Mouse (Mus musculus) layer of hippocampus, postnatal 10 days (tissue): ENCODE data around the gene Zfp408. TPM values are rescaled to one million over a fixed set of nuclear protein-coding genes. Genes with fewer than 3 reads are reported as not detected.
A peak's percentile ranks its signal among the peaks of the same experiment; 100 is the strongest.

Experiments
- DNase-seq, 2 experiments: peaks; one replicate each; pipeline ENCODE4 v3.0.0; 2021; ENCODE audit warnings: low spot score in 2 of 2
- long read RNA-seq: library from polyadenylated mRNA; stranded (forward); transcript quantifications from one replicate; pipeline ENCODE4 v2.0.0, GENCODE M21; 2023
- total RNA-seq, 2 experiments: library from RNA; stranded (reverse); gene quantifications; 2 replicates each; pipeline ENCODE4 v1.2.3; 2021

Gene Zfp408
- total RNA-seq: 10 to 100 TPM; 15.1 to 17.0 TPM
- long read RNA-seq, partial matches to known transcripts: 0 of 5 reads
- long read RNA-seq, other reads (novel, unspliced or antisense): 5 of 5 reads

- DNase-seq: peak; percentile 97 to 98
These were observed at the start of gene Zfp408, which contains the start of gene Arhgap1 for GRCm38 (mm10) chr2:91649553-91650359. Gene Zfp408, minus strand, starts transcription at chr2:91649791. Gene Arhgap1, plus strand, starts transcription at chr2:91649860.

GRCm38 (mm10) chr2:91699225-91699624 is 49.6 kb upstream of the Zfp408 start:
- DNase-seq: no peak

GRCm38 (mm10) chr2:91696225-91696590 is 46.6 kb upstream of the Zfp408 start:
- no peak for DNase-seq

GRCm38 (mm10) chr2:91695436-91696224 is 46.0 kb upstream of the Zfp408 start:
- DNase-seq: no peak

GRCm38 (mm10) chr2:91689452-91689851 is 39.9 kb upstream of the Zfp408 start:
- peak; percentile 44 to 46 for DNase-seq

GRCm38 (mm10) chr2:91683919-91684318 is 34.3 kb upstream of the Zfp408 start:
- DNase-seq: no peak

- peak; percentile 65 to 68 for DNase-seq
These were observed 33.3 kb upstream of the Zfp408 start for GRCm38 (mm10) chr2:91682850-91683249.

GRCm38 (mm10) chr2:91676961-91677360 is 27.4 kb upstream of the Zfp408 start:
- no peak for DNase-seq

GRCm38 (mm10) chr2:91676420-91676819 is 26.8 kb upstream of the Zfp408 start:
- no peak for DNase-seq

- peak; percentile 42 to 50 for DNase-seq
These were observed 25.3 kb upstream of the Zfp408 start for GRCm38 (mm10) chr2:91674895-91675294.

GRCm38 (mm10) chr2:91673587-91673986 is 24.0 kb upstream of the Zfp408 start:
- no peak for DNase-seq

GRCm38 (mm10) chr2:91670038-91670437 is 20.4 kb upstream of the Zfp408 start:
- no peak for DNase-seq

- no peak for DNase-seq
These were observed 19.7 kb upstream of the Zfp408 start for GRCm38 (mm10) chr2:91669326-91669725.

- DNase-seq: no peak
These were observed 18.2 kb upstream of the Zfp408 start for GRCm38 (mm10) chr2:91667747-91668146.

GRCm38 (mm10) chr2:91666386-91666910 is 16.9 kb upstream of the Zfp408 start:
- no peak for DNase-seq

GRCm38 (mm10) chr2:91664780-91665179 is 15.2 kb upstream of the Zfp408 start:
- DNase-seq: no peak

- DNase-seq: no peak
These were observed 11.4 kb upstream of the Zfp408 start for GRCm38 (mm10) chr2:91660981-91661380.

- DNase-seq: no peak
These were observed 10.1 kb upstream of the Zfp408 start for GRCm38 (mm10) chr2:91659657-91660056.

- no peak for DNase-seq
These were observed 7.2 kb upstream of the Zfp408 start for GRCm38 (mm10) chr2:91656774-91657173.

- DNase-seq: no peak
These were observed 6.2 kb upstream of the Zfp408 start for GRCm38 (mm10) chr2:91655827-91656226.

GRCm38 (mm10) chr2:91655388-91655787 is 5.8 kb upstream of the Zfp408 start:
- no peak for DNase-seq

GRCm38 (mm10) chr2:91652863-91653262 is 3.3 kb upstream of the Zfp408 start:
- DNase-seq: no peak
